Mouse (Mus musculus) thymus, adult 2 months (tissue): ENCODE measurements around the gene Nrp1.

Experiments
- CTCF ChIP-seq: fragments of 200-500 bp; IDR thresholded peaks from 2 replicates; pipeline ENCODE4 v1.5.1; 2012; ENCODE audit warnings: mild to moderate bottlenecking, control low read depth, low read length, moderate library complexity, borderline replicate concordance; ENCODE audit not compliant: control insufficient read depth, poor library complexity, insufficient read depth; ENCODE audit errors: extremely low read depth
- POLR2A ChIP-seq: fragments of 200-500 bp; IDR thresholded peaks from 2 replicates; pipeline ENCODE4 v1.6.1; 2012; ENCODE audit warnings: mild to moderate bottlenecking, low read length, control low read depth, moderate library complexity; ENCODE audit not compliant: control insufficient read depth, poor library complexity, insufficient read depth; ENCODE audit errors: extremely low read depth

DNA sequence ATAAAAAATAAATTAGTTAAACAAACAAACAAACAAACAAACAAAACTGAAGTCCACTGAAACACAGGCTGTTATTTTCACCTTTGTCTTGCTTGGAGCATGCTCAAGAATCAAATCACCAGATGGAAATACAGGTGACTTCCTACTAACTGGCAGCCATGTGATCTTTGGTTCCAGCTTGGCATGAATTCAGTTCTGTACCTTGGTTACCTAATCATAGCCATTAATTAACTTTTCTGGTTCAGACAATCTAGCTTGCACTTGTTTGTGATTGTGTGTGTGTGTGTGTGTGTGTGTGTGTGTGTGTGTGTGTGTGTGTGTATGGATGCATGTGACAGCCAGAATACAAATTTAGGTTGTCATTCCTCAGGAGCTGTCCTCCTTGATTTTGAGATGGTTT is 8.0 kb upstream of the Nrp1 start:
- TF ChIP-seq CTCF = no peak
- no peak for TF ChIP-seq POLR2A
